Mouse (Mus musculus) left cerebral cortex, adult 2 months (tissue): ENCODE measurements at regions not wholly inside any gene's neighbourhood (a gene's known extent, or its start where the extent isn't known, plus 50 kb on each side); places are given as distances from the start of the nearest gene placed in this dataset.

Experiments
- DNase-seq, 2 experiments: peaks; one replicate each; pipeline ENCODE4 v3.0.0; 2021 to 2022; ENCODE audit warnings: low spot score in 2 of 2, mixed read lengths in 1 of 2; ENCODE audit errors: extremely low spot score in 1 of 2
- H3K27ac ChIP-seq: fragments of 200-600 bp; 2 replicates; pipeline ENCODE4 v1.8.1; 2022
- H3K4me3 ChIP-seq: fragments of 200-600 bp; 2 replicates; pipeline ENCODE4 v1.8.1; 2022
- CTCF ChIP-seq: fragments of 200-600 bp; IDR thresholded peaks from 2 replicates; pipeline ENCODE4 v1.8.1; 2022; ENCODE audit warnings: antibody characterized with exemption, mild to moderate bottlenecking, moderate library complexity
- intact Hi-C: fragments of 180-260 bp; cut with DNase I; formaldehyde crosslinking; loops from one replicate; pipeline ENCODE4 v1.15.1; 2025

- peak overlapping the region; percentile 75 for H3K27ac ChIP-seq
- intact Hi-C loops: loop anchor here (1.0 to 10.0 kb wide), 6 partner anchors 37 to 381 kb away; partner anchors contain the start of gene Tle3
- peak; percentile 74 to 82 for DNase-seq
- TF ChIP-seq CTCF: no peak; the same call in 1 of the 2 replicates
- H3K4me3 ChIP-seq: no peak overlapping the region
These were observed 160.5 kb downstream of the Rplp1 start for GRCm38 (mm10) chr9:61753795-61754194.

- TF ChIP-seq CTCF: no peak
- intact Hi-C loops: no loop called here
- no peak for DNase-seq
- Histone ChIP-seq H3K4me3 (no peak overlapping the region), H3K27ac (no peak overlapping the region)
These were observed 165.1 kb downstream of the Rplp1 start for GRCm38 (mm10) chr9:61749201-61749600.

- intact Hi-C loops: no loop called here
- DNase-seq: no peak
These were observed 165.9 kb downstream of the Rplp1 start for GRCm38 (mm10) chr9:61748416-61748815.

GRCm38 (mm10) chr9:61746401-61746800 lies 167.9 kb downstream of the Rplp1 start:
- no peak overlapping the region for H3K4me3 ChIP-seq
- intact Hi-C loops: no loop called here
- TF ChIP-seq CTCF: no peak
- no peak for DNase-seq
- no peak overlapping the region for H3K27ac ChIP-seq

More at GRCm38 (mm10) chr9:61748416-61748815, 165.9 kb downstream of the Rplp1 start:
- H3K27ac ChIP-seq: no peak overlapping the region
- H3K4me3 ChIP-seq: no peak overlapping the region
- TF ChIP-seq CTCF: no peak

- peak overlapping the region; percentile 15; the same call in 1 of the 2 replicates for H3K27ac ChIP-seq
- intact Hi-C loops: no loop called here
- TF ChIP-seq CTCF: no peak
- DNase-seq: peak in 1 of 2 experiments; percentile 31
- H3K4me3 ChIP-seq: no peak overlapping the region
These were observed 169.0 kb downstream of the Rplp1 start for GRCm38 (mm10) chr9:61745301-61745801.

GRCm38 (mm10) chr9:61733540-61733939 lies 180.8 kb downstream of the Rplp1 start:
- intact Hi-C loops: no loop called here
- H3K27ac ChIP-seq: no peak overlapping the region
- H3K4me3 ChIP-seq: no peak overlapping the region
- DNase-seq: no peak
- TF ChIP-seq CTCF: no peak

- TF ChIP-seq CTCF: no peak
- intact Hi-C loops: no loop called here
- DNase-seq: no peak
- Histone ChIP-seq H3K4me3 (no peak overlapping the region), H3K27ac (no peak overlapping the region)
These were observed 181.6 kb downstream of the Rplp1 start for GRCm38 (mm10) chr9:61732747-61733146.

GRCm38 (mm10) chr9:61728115-61728514 lies 186.2 kb downstream of the Rplp1 start:
- TF ChIP-seq CTCF: no peak
- DNase-seq: no peak
- intact Hi-C loops: no loop called here
- Histone ChIP-seq H3K4me3 (no peak overlapping the region), H3K27ac (no peak overlapping the region)

GRCm38 (mm10) chr9:61727651-61728050 lies 186.7 kb downstream of the Rplp1 start:
- peak in 1 of 2 experiments; percentile 20 for DNase-seq
- intact Hi-C loops: no loop called here
- H3K4me3 ChIP-seq: no peak overlapping the region
- TF ChIP-seq CTCF: no peak
- no peak overlapping the region for H3K27ac ChIP-seq

GRCm38 (mm10) chr9:61724070-61724469 lies 190.3 kb downstream of the Rplp1 start:
- Histone ChIP-seq H3K27ac (no peak overlapping the region), H3K4me3 (no peak overlapping the region)
- TF ChIP-seq CTCF: no peak
- no peak for DNase-seq
- intact Hi-C loops: no loop called here

GRCm38 (mm10) chr9:61723021-61723581 lies 191.2 kb downstream of the Rplp1 start:
- TF ChIP-seq CTCF: no peak
- no peak overlapping the region for H3K27ac ChIP-seq
- intact Hi-C loops: no loop called here
- no peak for DNase-seq
- no peak overlapping the region for H3K4me3 ChIP-seq

- no peak overlapping the region for H3K4me3 ChIP-seq
- intact Hi-C loops: no loop called here
- no peak for DNase-seq
These were observed 192.5 kb downstream of the Rplp1 start for GRCm38 (mm10) chr9:61721851-61722250.

GRCm38 (mm10) chr9:61721071-61721470 lies 193.3 kb downstream of the Rplp1 start:
- no peak overlapping the region for H3K27ac ChIP-seq
- intact Hi-C loops: no loop called here
- DNase-seq: no peak
- no peak overlapping the region for H3K4me3 ChIP-seq
- no peak for TF ChIP-seq CTCF

More at GRCm38 (mm10) chr9:61721851-61722250, 192.5 kb downstream of the Rplp1 start:
- H3K27ac ChIP-seq: no peak overlapping the region
- no peak for TF ChIP-seq CTCF
